Mouse (Mus musculus) lung, adult 2 months (tissue): Measurements from ENCODE around the gene Elovl7. TPM values are rescaled to one million over a fixed set of nuclear protein-coding genes. Genes with fewer than 3 reads are reported as not detected.

Experiments
- DNase-seq: peaks from one replicate; pipeline ENCODE4 v3.0.0; 2022
- H3K4me1 ChIP-seq: fragments of 200-500 bp; 2 replicates; pipeline ENCODE4 v1.6.1; 2011; ENCODE audit warnings: low read length; ENCODE audit not compliant: control insufficient read depth, insufficient read depth
- H3K4me3 ChIP-seq: fragments of 200-500 bp; replicated peaks from 2 replicates; pipeline ENCODE3; 2011; ENCODE audit warnings: low read depth, mild to moderate bottlenecking, control low read depth, low read length; ENCODE audit errors: extremely low read depth
- CTCF ChIP-seq: fragments of 200-500 bp; IDR thresholded peaks from 2 replicates; pipeline ENCODE4 v1.5.1; 2011; ENCODE audit warnings: mild to moderate bottlenecking, low read length, control low read depth; ENCODE audit not compliant: insufficient read depth
- POLR2A ChIP-seq: fragments of 200-500 bp; IDR thresholded peaks from 2 replicates; pipeline ENCODE4 v1.6.1; 2011; ENCODE audit warnings: low read depth, mild to moderate bottlenecking, control low read depth, low read length, borderline replicate concordance; ENCODE audit errors: extremely low read depth
- WGBS: fragments of 180-500 bp; shearing (Covaris S2); methylation state at CpG from one replicate; pipeline ENCODE4 v1.1.7; 2018; 5-methylcytosine and 5-hydroxymethylcytosine counted together
- polyA plus RNA-seq: library from polyadenylated mRNA; depleted of rRNA; stranded (reverse); fragments of >200 nt; gene quantifications from 2 replicates; pipeline ENCODE4 v1.2.3, GENCODE M21; 2012; rRNA removed

The Elovl7 gene
- polyA plus RNA-seq = 1.1 and 4.8 TPM in 2 replicates

DNA sequence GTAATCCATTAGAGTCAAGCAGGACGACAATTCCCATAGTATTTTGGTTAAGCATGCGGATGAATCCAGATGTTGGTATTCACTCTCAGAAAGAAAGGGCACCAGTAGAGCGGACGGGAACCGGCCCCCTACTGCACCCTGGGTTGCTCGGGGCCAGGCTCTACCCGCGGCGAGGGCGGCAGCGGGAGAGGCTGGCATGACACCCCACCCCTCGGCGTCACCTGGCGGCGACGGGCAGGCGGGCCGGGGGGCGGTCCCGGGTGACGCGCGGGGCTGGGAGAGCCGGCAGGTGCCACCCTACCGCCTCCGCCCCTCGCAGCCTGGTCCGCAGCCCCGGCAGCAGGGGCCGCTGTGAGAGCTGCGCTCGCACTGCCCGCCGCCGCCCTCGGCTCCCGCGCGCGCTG is at the start of gene Elovl7:
Gene Elovl7 (plus strand): TSS at position 324 of the 404 bp plus-strand sequence.
- Histone ChIP-seq H3K4me1 (0 out of 2 replicates have a peak, but pooled peaks cover 3% of the 10 kb centered on the region), H3K4me3 (peak within 1 kb of the TSS; percentile 64)
- DNase-seq = peak; percentile 77
- TF ChIP-seq CTCF (no peak), POLR2A (0 out of 2 replicates have a peak, but pooled peaks have one; percentile 12)
- WGBS = under 1% methylated on average over 37 of the region's 40 CpGs

DNA sequence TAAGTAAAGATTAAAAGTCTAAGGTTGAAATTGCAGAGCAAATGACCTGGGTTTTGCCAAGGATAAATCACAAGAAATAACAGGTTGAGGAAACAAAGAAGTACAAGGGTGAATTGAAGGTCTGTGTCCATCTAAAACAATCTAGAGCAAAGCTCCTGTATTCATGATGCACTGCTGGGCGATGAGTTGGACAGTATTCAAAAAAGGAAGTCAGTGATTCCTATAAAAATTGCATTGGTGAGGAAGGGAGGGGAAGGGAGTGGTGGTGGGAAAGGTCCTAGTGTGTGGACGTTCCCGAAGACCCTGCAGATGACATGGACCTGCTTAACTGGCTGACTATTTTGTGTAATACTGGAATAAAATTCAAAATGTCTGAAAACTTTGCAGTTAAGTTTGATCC is 49.6 kb upstream of the Elovl7 start:
- H3K4me1 ChIP-seq = peaks cover 2% of the 10 kb centered on the region; the same call in 1 of the 2 replicates
- H3K4me3 ChIP-seq = no peak overlapping the region
- 78% methylated on average over 3 of the region's 3 CpGs for WGBS
- DNase-seq = no peak
- TF ChIP-seq POLR2A (no peak), CTCF (no peak)

DNA sequence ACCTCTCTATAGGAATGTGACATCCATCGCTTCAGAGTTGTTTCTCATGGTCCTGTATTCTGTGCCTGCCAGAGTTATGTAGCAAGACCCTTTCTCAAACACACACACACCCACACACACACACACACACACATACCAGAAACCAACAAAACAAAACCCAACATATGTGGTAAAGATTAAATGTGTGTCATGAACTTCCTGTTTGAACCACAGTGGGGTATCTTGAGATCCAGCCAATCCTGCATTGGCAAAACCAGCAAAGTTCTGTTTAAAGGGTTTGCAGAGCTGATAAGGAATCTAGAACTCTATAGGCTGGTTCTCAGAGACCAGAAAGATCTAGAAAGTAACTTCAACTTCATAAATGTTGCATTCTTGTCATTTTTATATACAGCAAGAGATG is 44.2 kb upstream of the Elovl7 start:
- TF ChIP-seq POLR2A (no peak), CTCF (no peak)
- no peak for DNase-seq
- no peaks in the 10 kb centered on the region for H3K4me1 ChIP-seq
- WGBS = 93% methylated on average over 1 of the region's 1 CpGs
- no peak overlapping the region for H3K4me3 ChIP-seq

DNA sequence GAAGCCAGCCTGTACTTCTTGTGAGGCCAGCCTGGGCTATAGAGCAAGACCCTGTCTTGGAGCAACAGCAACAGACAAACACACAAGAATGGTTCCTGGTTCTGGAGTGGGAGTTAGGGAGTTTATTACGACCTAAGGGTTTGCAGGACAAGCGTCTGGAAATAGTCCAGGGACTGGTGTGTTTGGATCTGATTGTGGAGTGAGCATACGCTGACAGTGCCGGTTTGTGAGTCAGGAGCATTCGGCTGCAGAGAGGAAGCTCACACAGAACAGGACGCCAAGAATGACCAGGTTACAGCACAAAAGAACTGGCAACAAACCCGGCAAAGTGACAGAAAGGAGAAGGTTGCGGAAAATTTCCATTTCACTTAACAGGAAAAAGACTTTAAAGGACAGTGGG is 43.7 kb upstream of the Elovl7 start:
- TF ChIP-seq POLR2A = no peak
- TF ChIP-seq CTCF = no peak
- 84% methylated on average over 8 of the region's 8 CpGs for WGBS
- DNase-seq = no peak
- Histone ChIP-seq H3K4me1 (no peaks in the 10 kb centered on the region), H3K4me3 (no peak overlapping the region)

DNA sequence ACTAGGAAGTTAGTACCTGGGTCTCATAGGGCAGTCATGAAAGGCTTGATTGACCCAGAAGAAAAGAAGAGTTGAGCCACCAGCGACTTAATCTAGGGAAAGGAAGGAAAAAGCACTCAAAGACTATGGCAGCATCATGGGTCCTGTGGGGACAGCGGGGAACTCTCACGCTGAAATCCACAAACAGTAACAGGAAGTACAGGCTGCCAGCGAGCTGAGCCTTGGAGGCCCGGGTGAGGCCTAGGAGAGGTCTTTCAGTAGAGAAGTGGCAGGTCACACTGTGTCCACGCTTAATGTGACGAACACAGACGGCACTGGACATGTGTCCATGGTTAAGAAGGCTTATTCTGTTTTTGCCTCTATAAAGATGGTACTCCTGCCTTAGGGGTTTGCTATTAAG is 34.6 kb upstream of the Elovl7 start:
- no peak for DNase-seq
- Histone ChIP-seq H3K4me1 (no peaks in the 10 kb centered on the region), H3K4me3 (no peak overlapping the region)
- TF ChIP-seq POLR2A (no peak), CTCF (no peak)
- 59% methylated on average over 8 of the region's 8 CpGs for WGBS

DNA sequence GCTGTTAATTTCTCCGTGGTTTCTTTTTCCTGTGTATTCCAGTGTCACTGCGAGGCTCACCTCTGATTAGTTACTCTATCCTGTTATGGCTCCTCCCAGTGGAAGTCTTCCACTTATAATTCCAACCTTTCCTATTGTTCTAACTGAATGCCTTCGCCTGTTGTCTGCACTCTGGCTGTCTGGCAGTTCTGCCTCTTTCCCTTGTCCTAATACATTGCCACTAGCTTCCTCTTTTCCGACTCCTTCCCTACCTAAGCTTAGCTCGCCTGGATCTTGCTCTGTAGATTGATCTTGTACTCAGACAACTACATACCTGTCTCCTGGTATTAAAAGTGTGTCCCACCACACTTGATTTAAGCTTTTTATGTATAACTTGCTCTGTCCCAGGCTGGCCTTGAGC is 33.4 kb upstream of the Elovl7 start:
- no peaks in the 10 kb centered on the region for H3K4me1 ChIP-seq
- 65% methylated on average over 5 of the region's 5 CpGs for WGBS
- no peak overlapping the region for H3K4me3 ChIP-seq
- TF ChIP-seq POLR2A = no peak
- no peak for TF ChIP-seq CTCF
- DNase-seq = no peak

DNA sequence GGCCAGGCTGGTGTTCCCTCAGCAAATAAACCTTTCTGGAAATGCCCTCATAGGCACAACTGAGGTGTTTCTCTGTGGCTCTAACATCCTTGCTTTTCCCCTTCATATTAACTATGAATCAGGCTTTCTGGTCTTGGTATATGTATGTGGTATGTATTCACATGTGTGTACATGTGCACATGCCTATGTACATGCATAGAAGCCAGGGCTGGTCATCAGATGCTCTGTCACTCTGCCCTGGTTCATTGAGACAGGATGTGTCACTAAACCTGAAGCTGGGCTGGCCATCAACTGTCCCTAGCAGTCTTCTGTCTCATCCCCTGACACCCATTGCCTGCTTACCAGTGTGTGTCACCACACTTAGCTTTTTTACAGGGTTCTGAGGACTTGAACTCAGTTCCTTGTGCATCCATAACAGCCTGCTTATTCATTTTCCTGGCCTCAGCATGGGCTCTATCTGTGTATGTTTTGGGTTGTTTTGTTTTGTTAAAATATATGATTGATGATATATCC is 29.4 kb upstream of the Elovl7 start:
- no peak for DNase-seq
- no peak overlapping the region for H3K4me3 ChIP-seq
- H3K4me1 ChIP-seq = no peaks in the 10 kb centered on the region; the same call in 1 of the 2 replicates
- TF ChIP-seq POLR2A (no peak), CTCF (no peak)

DNA sequence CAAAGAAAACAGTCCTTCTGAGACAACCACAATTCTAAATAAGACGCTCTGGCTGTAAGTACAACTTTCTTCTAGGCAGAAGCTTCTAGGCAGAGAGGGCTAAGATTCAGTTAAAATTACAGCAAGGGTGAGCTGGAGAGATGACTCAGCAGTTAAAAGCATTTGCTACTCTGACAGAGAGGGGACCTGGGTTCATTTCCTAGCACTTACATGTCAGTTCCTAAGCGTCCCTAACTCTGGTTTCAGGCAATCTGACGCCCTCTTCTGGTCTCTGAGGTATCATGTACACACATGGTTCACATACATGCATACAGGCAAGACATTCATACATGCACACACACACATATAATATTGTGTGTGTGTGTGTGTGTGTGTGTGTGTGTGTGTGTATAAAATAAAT is 28.7 kb upstream of the Elovl7 start:
- 97% methylated on average over 3 of the region's 3 CpGs for WGBS
- Histone ChIP-seq H3K4me3 (no peak overlapping the region), H3K4me1 (no peaks in the 10 kb centered on the region; the same call in 1 of the 2 replicates)
- no peak for DNase-seq
- TF ChIP-seq POLR2A = no peak
- no peak for TF ChIP-seq CTCF

DNA sequence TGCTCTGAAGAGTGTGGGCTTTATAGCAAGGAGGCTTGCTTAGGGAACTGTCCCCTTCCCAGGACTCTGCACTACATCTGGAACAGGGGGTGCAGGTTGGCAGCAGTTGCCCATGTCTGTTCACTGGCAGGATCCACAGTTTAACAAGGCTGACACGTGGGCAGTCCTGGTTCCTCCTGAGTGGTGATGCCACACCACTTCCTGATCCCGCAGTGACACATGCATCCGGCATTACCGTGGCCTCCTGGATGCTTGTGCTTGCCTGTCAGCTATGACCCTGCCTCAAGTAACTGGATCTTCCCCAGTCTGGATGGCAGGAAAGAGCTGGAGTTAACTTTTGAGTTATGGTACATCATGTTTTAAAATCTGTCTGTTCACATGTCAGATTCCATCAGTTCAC is 26.2 kb upstream of the Elovl7 start:
- Histone ChIP-seq H3K4me3 (no peak overlapping the region), H3K4me1 (no peaks in the 10 kb centered on the region; the same call in 1 of the 2 replicates)
- TF ChIP-seq POLR2A (no peak), CTCF (no peak)
- no peak for DNase-seq
- WGBS = 51% methylated on average over 4 of the region's 4 CpGs

DNA sequence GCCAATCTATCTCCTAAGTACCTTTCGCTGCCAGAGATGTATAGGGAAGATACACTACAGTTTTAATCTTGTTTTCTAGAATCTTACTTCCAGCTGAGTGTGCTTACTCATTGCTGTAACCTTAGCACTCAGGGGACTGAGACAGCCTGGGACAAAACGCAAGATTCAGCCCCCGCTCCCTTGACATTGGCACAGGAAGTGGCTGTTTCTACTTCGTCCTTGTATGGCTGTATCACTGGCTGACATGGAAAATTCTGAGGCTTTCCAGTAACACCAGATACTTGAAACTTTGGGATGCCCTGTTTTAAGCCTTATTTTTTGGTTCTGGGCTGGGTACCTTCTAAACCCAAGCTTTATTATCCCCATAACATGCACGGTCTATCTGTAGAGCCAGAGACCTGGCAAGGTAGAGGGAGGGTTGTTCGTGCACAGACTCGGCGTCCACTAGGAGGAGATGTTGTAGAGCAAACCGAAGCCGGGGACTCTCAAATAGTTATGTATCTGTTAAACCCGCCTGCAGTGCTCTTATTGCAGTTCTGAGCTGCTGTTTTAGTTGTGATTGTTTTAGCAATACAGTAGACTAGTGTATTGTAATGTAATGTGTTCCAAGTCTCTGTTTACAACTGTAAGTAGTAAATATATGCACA is 23.0 kb upstream of the Elovl7 start:
- 42% methylated on average over 11 of the region's 11 CpGs for WGBS
- H3K4me1 ChIP-seq = no peaks in the 10 kb centered on the region; the same call in 1 of the 2 replicates

DNA sequence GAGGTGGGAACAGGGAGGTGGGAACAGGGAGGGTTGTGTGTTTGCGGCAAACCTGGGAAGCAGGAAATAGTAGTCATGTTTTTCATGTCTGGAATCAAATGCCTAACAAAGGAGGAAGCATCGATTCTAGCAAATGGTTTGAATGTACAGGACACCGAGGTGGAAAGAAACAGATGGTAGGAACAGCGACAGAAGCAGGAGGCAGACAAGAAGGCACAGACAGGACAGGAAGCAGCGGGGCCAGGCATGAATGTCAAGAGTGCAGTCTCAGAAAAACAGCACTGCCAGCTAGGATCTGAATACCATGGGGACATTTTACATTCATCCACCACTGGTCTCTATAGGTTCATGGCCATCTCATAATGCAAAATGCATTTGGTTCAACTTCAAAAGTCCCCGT is 18.7 kb upstream of the Elovl7 start:
- no peak for TF ChIP-seq POLR2A
- TF ChIP-seq CTCF = no peak
- DNase-seq = no peak
- H3K4me1 ChIP-seq = no peaks in the 10 kb centered on the region
- WGBS = 78% methylated on average over 6 of the region's 6 CpGs
- H3K4me3 ChIP-seq = no peak overlapping the region

More for the DNA sequence above, 23.0 kb upstream of the Elovl7 start:
- peak; percentile 13 for DNase-seq
- no peak overlapping the region for H3K4me3 ChIP-seq
- TF ChIP-seq CTCF = peak; percentile 80
- TF ChIP-seq POLR2A = no peak
